Mouse (Mus musculus): ENCODE data around the gene Slc4a1ap.
"Not testable (repeated sequence)": the region's sequence is repeated elsewhere in the genome, so short reads cannot be mapped to it uniquely, and the experiment has no call there.

Slc4a1ap gene

DNA sequence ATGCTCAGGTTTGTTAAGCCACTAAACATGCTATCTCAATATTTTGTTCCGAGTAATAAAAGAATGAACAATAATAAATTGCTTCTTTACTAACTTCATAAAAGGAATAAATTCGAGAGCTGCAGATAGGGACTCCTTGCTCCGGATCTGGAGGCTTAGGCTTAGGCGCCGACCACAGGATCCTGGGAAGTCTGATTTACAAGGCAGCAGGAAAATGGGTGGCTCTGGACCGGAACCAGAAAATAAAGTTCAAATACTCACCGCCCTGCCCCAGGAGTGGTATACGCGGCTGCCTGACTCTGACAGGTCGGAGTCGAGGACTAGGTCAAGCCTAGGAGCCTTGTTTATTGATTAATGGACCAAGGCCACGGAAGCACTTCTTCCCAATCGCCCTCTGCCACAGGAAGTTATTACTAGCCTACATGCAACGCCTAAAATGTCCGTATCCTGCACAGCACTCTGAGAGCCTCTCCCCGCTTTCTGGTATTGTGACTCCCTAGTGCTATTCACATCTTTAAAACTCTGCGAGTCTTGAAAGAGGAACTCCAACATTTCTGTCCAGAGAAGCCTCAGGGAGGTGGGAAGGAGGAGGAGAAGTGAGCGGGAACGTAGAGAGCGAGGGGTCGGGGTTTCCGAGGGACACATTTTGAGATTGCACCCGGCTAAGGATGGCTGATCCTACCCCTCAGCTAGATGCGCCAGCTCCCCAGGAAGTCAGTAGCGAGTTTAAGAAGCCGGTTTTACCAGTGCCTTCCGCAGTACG is at the start of gene Slc4a1ap:
TSS of gene Slc4a1ap (plus strand) at position 642 of the 763 bp plus-strand sequence.
- DNase-seq (ENCODE audit: low read depth in 2 of 2, low spot score in 2 of 2), result peak; percentile 74 to 78

DNA sequence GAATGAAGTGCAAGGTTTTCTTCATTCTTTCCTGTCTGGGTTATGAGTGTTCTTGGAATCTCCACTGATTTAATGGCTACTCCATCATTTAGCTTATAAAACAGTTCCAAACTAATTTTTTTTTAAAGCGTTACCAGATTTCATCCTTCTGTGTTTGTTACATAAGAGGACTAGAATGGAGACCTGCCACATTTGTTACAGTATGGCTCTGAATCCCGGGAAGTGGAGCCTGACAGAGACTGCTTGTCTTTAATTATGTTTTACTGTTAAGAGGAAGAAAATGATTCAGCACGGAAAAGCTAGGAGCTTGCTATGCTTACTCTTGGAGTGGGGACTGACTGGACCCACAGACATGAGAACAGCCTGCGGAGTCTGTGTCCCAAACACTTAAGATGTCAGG is 46.3 kb upstream of the Slc4a1ap start:
- DNase-seq (ENCODE audit: low read depth in 2 of 2, low spot score in 2 of 2), result no peak

DNA sequence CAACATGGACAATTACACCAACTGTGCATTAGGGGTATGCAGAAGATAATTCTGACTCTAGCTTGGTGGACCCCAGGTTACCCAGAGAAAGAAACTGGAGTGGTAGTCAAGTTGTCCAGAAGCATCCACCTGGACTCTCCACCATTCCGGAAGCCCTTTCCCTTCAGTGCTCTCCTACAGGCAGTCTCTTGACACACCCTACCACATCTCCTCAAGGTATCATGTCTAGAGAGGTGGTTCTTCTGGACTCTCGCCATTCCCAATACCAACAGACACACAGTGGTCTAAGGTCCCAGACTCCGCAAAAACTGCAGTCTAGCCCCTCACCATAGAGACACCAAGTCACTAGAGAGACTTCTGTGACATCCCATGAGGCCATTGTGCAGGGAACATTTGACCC is 41.4 kb upstream of the Slc4a1ap start, which contains the start of gene 4930548H24Rik:
TSS of gene 4930548H24Rik (plus strand) at position 301 of the 400 bp plus-strand sequence.
- DNase-seq (ENCODE audit: low read depth in 2 of 2, low spot score in 2 of 2), result no peak

DNA sequence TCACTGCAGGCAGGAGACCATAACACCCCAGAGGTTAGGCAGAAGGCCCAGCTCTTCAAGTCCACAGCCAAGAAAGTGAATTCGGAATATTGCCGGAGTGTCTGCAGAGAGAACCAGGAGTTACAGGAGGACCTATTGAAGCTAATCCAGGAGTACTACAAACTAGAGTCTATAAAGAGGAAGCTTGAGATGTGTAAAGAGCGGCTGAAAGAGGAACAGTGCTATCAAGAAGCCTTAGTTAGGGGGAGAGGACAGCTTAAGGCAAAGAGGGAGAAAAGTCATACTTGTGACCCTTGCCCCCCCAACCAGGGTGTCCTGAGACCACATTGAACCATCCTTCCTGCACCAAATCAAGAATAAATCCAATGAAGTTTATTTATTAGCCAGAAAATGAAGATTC is 38.9 kb upstream of the Slc4a1ap start:
- no peak for DNase-seq (ENCODE audit: low read depth in 2 of 2, low spot score in 2 of 2)

DNA sequence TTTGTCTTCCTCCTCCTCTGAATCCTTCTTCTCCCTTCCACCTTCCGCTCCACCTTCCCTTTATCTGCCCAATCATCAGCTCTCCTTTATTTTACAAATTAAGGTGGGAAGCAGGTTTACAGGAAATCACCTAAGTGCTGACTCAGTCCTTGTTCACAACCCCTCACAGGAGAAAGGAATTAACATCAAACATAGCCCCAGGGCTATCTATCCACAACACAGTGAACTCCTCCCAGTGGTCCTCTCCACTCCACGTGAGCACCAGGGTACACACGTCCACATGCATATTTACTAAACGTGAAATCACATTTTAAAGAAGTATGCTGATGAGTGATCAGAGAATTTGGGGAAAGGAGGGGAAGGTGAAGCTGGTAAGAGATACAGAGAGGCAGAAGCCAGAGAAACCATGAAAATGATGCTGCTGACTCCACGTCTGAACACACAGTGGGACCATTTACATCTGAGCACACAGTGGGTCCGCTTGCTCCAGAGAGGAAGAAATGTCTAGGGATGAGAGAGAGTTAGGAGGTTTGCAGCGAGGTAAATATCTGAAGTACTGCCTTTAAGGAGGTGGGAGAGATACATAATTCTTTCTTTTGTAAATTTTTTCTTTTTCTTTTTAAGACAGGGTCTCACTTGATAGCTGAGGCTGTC is 37.6 kb upstream of the Slc4a1ap start:
- no peak for DNase-seq (ENCODE audit: low read depth in 2 of 2, low spot score in 2 of 2)

DNA sequence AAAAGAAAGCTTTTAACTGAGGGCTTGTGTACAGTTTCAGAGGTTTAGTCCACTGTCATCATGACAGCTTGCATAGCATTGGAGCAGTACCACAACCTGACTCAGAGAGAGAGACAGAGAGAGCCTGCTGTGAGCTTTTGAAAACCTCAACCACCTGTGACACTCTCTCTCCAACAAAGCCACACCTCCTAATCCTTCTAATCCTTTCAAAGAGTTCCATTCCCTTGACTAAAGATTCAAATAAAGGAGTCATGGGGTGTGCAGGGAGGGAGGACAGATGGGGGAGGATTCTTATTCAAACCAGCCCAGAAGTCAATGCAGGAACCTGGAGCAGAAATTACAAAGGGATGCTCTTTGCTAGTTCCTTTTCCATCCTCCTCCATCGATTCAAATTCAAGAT is 34.8 kb upstream of the Slc4a1ap start:
- no peak for DNase-seq (ENCODE audit: low read depth in 2 of 2, low spot score in 2 of 2)

DNA sequence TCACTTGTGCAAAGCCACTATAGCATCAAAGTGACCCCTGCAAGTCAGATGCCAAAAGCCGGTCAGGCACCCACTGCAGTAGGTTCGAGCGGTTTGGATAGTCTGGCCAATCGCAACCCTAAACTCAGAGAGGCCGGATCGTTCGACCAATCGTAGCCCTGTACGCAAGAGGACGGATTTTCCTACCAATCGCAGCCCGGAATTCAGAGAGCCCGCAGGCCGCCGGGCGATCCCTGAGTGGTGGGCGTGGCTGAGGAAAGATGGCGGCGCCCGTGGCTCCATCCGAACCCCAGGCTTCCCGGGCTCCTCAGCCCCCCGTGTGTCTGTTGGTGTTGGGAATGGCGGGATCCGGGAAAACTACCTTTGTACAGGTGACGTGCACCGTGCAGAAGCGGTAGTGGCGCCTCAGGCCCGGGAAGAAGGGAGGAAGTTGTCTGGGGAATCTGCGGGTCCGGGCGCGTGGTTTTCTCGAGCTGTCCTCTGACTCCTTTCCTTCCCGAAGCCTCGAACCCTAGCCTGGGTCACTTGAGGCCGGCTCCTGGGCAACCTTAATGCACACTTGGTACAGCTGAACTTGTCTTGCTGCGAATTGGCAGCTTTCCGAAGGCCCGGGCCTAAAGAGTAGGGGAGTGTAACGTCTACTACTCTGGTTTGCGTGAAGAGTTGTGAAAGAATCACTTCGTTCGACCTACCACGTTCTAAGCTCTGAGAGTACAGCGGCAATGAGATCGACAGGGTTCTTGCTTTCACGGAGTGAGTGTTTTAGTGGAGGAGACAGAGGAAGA is 32.1 kb upstream of the Slc4a1ap start, which contains the start of gene Gpn1:
TSS of gene Gpn1 (plus strand) at position 229 of the 785 bp plus-strand sequence.
- DNase-seq (ENCODE audit: low read depth in 2 of 2, low spot score in 2 of 2), result peak; percentile 62 to 72

DNA sequence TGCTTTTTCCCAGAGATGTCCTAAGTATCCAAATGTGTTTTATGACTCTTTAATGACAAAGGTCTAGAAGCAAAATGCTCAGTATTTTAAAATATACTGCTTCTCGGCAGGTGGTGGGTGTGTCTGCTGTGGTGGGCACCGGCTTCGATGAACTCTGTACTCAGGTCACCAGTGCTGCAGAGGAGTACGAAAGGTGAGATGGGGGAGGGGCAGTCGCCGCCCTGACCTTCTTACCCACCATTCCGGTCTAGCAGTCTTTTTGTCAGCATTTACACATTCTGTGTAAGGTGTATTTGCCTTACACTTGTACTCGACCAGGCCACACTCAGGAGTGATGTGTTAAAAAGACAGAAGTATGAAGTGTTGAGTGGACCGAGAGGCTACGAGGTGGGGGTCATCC is 22.0 kb upstream of the Slc4a1ap start:
- DNase-seq (ENCODE audit: low read depth in 2 of 2, low spot score in 2 of 2), result no peak

DNA sequence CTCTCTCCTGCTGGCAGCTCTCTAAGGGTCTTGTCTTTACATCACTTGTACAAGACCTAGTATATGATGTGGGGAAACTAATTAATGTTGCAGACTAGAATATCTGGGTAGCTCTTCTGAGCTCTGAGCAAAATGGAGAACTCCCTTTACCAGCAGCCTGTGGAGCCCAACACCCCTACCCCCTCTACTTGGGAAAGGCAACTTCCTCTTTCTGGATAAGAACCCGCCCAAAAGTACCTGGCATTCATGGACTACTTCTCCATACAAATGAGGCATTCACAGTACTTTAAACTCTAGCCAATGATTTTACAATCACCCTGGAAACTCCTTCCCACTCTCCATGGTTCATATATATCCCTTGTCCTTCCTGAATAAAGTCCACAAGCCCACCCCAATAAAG is 14.3 kb upstream of the Slc4a1ap start:
- no peak for DNase-seq (ENCODE audit: low read depth in 2 of 2, low spot score in 2 of 2)

DNA sequence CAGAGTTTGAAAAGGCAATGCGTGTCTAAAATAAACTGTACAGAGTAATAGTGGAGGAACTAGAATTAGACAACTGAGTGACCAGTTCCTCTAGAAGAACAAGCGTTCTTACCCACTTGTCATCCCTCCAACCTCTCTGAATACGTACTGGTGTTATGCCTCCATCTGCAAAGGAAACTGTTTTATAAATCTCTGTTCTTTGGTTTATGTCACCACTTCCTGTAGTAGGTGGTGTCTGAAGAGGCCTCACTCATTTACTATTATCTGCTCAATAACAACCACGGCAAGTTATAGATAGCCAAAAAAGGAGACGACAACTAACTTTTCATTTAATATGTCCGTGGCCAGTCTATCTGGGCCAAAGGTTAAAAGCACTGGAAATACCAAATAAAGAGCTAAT is 6.2 kb upstream of the Slc4a1ap start:
- peak in 1 of 2 experiments; percentile 22 for DNase-seq (ENCODE audit: low read depth in 2 of 2, low spot score in 2 of 2)

DNA sequence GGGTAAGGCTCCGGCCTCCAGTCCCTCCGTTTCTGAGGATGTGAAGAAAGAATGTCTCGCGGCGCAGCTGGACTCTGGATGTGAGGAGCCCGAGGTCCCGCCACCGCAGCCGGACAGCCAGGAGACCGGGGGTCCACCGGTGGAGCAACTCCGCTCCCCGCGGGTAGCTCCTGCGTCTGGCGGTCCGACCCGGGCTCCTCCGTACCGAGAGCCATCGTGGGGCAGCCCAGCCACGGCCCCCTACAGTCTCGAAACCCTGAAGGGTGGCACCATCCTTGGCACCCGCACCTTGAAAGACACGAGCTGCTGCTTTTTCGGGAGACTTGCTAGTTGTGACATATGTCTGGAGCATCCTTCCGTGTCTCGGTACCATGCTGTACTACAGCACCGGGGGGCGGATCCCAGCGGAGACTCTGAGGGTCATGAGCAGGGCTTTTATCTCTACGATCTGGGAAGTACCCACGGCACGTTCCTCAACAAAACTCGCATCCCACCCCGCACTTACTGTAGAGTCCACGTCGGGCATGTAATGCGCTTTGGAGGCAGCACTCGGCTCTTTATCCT is 404 bp downstream of the Slc4a1ap start:
- peak in 1 of 2 experiments; percentile 6 for DNase-seq (ENCODE audit: low read depth in 2 of 2, low spot score in 2 of 2)

DNA sequence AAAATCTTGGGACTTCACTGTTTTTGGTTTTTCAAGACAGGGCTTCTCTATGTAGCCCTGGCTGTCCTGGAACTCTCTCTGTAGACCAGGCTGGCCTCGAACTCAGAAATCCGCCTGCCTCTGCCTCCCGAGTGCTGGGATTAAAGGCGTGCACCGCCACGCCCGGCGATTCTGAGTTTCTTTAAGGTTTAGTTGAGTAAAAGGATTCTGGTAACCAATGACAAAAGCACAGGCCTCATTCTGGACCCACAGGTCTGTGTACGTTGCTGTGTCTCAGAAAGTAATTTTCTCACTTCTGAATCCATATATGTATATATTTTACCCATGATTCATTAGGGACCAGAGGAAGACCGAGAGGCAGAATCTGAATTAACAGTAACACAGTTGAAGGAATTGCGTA is 912 bp downstream of the Slc4a1ap start, which contains the start of gene Supt7l:
TSS of gene Supt7l (minus strand) at position 101 of the 400 bp plus-strand sequence.
- DNase-seq (ENCODE audit: low read depth in 2 of 2, low spot score in 2 of 2), result not testable (repeated sequence)

DNA sequence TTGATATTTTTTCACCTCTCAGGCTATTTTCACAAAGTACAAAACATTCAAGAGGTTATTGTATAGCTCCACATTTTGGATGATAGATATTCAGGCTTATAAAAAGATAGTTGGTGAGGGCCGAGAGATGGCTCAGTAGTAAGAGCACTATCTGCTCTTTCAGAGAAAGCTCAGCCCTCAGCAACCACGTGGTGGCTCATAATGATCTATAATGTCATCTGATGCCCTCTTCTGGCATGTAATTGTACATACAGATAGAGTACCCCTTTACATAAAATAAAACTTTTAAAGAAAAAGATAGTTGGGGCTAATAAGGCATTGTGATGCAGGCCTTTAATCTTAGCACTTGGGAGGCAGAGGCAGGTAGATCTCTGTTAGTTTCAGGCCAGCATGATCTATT is 1.8 kb downstream of the Slc4a1ap start:
- DNase-seq (ENCODE audit: low read depth in 2 of 2, low spot score in 2 of 2), result peak in 1 of 2 experiments; percentile 7

DNA sequence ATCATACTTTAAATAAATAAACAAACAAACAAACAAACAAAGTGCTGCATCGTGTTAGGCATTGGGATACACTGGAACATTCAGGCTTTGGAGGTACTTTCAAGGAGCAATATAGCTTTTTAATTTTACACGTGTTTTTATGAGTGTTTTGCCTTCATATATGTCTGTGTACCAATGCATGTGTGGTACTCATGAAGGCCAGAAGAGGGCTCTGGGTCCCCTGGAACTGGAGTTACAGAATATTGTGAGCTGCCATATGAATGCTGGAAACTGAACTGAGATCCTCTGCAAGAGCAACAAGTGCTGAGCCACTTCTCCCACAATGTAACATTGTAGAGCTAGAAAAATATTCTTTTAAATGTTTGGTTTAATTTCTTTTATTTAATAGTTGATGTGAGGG is 8.4 kb downstream of the Slc4a1ap start:
- DNase-seq (ENCODE audit: low read depth in 2 of 2, low spot score in 2 of 2), result no peak

DNA sequence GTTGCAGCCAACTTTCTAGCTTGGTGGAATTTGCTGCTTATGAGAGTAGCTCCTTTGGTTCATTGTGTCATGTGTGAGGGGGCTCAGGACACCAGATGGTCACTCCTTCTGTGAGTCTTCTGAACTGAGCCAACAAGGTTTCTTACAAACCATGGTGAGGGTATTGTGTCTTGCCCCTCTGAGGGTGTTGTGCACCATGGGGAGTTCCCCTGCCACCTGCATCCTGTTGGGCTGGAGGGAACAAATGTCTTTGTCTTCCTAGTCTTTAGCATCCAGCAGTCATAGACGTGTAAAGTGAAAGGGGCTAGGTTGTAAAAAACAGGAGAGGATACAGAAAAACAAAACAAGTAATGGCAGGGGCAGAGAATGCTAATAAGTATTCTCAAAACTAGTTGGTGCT is 32.6 kb downstream of the Slc4a1ap start:
- no peak for DNase-seq (ENCODE audit: low read depth in 2 of 2, low spot score in 2 of 2)

DNA sequence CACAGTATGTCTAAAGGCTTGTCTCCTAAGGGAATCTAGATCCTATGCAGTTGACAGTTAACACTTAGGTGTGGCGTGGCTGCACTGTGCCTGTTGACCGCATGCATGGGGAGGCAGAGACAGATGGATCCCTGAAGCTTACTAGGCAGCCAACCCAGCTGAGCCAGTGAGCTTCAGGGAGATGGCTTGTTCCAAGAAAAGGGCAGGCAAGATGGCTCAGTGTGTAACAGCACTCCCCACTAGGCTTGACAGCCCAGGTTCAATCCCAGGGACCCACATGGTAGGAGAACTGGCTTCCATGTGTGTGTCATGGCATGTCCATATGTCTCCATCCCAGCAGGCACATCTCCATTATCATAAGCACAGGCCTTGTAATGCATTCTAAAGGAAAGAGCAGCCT is 33.6 kb downstream of the Slc4a1ap start:
- DNase-seq (ENCODE audit: low read depth in 2 of 2, low spot score in 2 of 2), result no peak

DNA sequence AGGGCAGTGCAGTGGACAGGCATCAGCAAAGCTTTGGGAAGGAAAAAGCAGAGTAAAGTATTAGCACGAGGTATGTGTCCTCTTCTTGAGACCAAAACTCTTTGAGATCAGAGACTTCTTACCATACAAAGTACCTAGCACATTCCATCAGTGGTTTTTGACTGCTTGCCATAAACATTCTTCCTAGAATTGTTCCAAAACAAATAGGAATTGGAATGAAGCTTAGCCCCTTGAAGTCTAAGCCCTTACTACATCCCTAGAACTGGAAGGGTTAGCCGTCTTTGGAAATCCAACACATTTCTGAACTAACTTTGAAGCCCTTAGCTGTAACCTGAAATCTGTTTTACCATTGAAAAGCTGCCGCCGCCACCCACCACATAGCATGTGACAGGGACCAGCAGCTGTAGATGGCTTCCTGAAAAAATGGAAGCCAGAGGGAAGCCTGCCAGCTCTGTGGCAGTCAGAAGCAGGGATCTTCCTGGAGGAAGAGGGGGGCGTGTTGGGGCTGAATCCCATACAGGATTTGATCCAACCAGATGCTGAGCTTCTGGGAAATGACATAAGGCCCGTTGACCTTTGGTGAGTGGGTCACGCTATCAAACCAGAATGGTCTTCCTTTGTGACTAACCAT is 35.4 kb downstream of the Slc4a1ap start:
- DNase-seq (ENCODE audit: low read depth in 2 of 2, low spot score in 2 of 2), result no peak

DNA sequence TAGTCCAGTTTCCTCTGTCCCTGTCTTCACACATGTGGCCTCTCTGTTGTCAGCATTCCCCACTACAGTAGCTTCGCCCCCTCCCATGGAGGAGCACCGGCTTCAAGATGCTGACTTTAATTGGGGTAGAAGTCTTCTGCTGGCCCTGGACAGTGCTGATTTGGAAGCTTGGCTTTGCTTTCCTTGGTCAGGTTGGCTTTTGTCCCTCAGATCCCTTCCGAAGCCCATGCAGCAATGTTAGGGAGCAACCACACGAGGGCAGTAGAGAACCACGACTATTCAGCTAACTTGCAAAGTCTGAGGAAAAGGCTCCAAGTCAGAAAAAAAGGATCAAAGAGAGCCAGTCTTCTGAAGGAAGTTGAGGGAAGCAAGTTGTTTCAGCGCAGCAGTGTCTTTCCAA is 36.7 kb downstream of the Slc4a1ap start:
- DNase-seq (ENCODE audit: low read depth in 2 of 2, low spot score in 2 of 2), result peak; percentile 41 to 56

DNA sequence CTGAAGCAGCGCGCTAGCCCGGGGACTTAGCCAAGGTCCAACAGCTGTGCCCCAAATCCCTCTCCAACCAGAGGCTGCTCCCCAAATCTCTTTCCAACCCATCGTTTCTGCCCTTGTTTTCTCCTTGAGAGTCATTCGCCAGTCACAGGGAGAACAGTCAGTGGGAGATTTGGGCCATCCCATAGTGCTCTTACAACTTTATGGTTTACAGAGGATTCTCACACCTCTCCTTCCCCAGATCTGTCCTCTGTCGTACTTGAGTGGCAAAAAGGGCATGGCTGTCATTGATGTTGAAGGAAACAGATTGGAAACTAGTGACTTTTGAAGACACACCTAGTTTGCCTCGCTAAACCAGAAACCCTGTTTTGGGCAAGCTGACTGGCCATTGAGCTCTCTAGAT is 37.1 kb downstream of the Slc4a1ap start:
- no peak for DNase-seq (ENCODE audit: low read depth in 2 of 2, low spot score in 2 of 2)

DNA sequence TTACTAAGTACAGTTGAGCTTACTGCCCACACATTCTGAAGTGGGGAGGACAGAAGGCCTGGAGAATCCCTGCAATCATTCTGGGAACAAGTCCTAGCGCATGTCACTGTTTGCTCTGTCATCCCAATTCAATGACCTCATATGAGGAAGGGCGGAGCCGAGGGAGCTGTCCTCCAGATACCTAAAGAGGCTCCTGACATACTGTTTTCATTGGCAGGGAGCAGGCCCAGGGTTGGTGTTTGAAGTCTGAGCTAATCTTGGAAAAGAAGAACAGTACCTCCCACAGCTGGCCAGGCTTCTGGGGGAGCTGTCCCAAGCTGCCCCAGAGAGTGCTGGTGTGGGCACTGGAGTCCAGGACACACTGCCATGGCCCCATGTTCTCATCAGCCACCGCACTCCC is 38.2 kb downstream of the Slc4a1ap start:
- DNase-seq (ENCODE audit: low read depth in 2 of 2, low spot score in 2 of 2), result no peak

DNA sequence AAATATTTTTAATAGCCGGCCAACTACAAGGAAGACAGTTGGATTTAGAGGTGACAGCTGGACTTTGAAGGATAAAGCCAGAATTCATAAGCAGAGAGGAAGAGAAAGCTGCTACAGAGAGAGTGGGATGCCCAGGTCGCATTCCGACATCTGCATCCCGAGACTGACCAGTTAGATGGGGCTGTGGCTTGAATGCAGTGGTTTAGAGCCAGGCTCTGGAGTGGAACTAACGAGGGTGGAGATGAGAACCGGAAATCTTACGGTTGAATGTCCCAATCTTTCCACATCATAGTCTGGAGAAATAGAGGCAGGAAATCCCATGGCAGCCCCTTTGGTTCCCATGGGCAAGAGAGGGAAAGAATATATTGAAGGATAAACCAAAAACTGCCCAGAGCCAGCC is 39.2 kb downstream of the Slc4a1ap start:
- DNase-seq (ENCODE audit: low read depth in 2 of 2, low spot score in 2 of 2), result no peak

Data from CD8-positive naive resting alpha-beta T cell, adult 2 months (primary cell).